Mouse (Mus musculus): ENCODE results near the gene Cep295nl. TPM values are rescaled to one million over a fixed set of nuclear protein-coding genes. Genes with fewer than 3 reads are reported as not detected.
"Not testable (repeated sequence)": the region's sequence is repeated elsewhere in the genome, so short reads cannot be mapped to it uniquely, and the experiment has no call there.

The Cep295nl gene
- total and polyA plus RNA-seq, 2 experiments from 2014 or later = 0.16 to 0.22 TPM

GRCm38 (mm10) chr11:118317129-118317528 lies 25.2 kb downstream of the Cep295nl start:
- 28% methylated on average over 7 of the region's 7 CpGs for WGBS
- Histone ChIP-seq H3K4me3 (ENCODE audit: low read depth, low read length) (no peak overlapping the region), H3K9ac (replicated peaks; ENCODE audit: low read length, poor library complexity, severe bottlenecking) (no peak overlapping the region), H3K9me3 (ENCODE audit: low read length) (no peaks in the 10 kb centered on the region), H3K27ac (ENCODE audit: low read depth, low read length) (no peak overlapping the region), H3K4me1 (ENCODE audit: insufficient read depth, low read length) (0 out of 2 replicates have a peak, but pooled peaks cover 7% of the 10 kb centered on the region), H3K4me2 (ENCODE audit: low read depth, low read length, poor library complexity, severe bottlenecking) (no peak overlapping the region), H3K27me3 (ENCODE audit: insufficient read depth, low read length) (no peaks in the 10 kb centered on the region), H3K36me3 (ENCODE audit: insufficient read depth, low read length) (0 out of 2 replicates have a peak, but pooled peaks cover 21% of the 10 kb centered on the region)
- ATAC-seq (ENCODE audit: low FRiP score) (0 out of 2 replicates have a peak, but pooled peaks have one; percentile 10), DNase-seq (ENCODE audit: low spot score) (peak; percentile 81)
- TF ChIP-seq CTCF (IDR thresholded peaks at IDR 0.05) = peak; percentile 86

- H3K9ac ChIP-seq (replicated peaks; ENCODE audit: low read length, poor library complexity, severe bottlenecking) = no peak overlapping the region
- H3K27me3 ChIP-seq (ENCODE audit: insufficient read depth, low read length) = no peaks in the 10 kb centered on the region
- DNase-seq (ENCODE audit: low spot score) (no peak), ATAC-seq (ENCODE audit: low FRiP score) (no peak)
- whole genome bisulfite sequencing = 88% methylated on average over 8 of the region's 8 CpGs
- H3K4me1 ChIP-seq (ENCODE audit: insufficient read depth, low read length) = 0 out of 2 replicates have a peak, but pooled peaks cover 1% of the 10 kb centered on the region
- H3K27ac ChIP-seq (ENCODE audit: low read depth, low read length) = no peak overlapping the region
- no peak overlapping the region for H3K4me3 ChIP-seq (ENCODE audit: low read depth, low read length)
- H3K9me3 ChIP-seq (ENCODE audit: low read length) = no peaks in the 10 kb centered on the region
- 0 out of 2 replicates have a peak, but pooled peaks cover 21% of the 10 kb centered on the region for H3K36me3 ChIP-seq (ENCODE audit: insufficient read depth, low read length)
- no peak for TF ChIP-seq CTCF (IDR thresholded peaks at IDR 0.05)
- H3K4me2 ChIP-seq (ENCODE audit: low read depth, low read length, poor library complexity, severe bottlenecking) = no peak overlapping the region
Measured at GRCm38 (mm10) chr11:118316231-118316806, 26.0 kb downstream of the Cep295nl start.

- no peaks in the 10 kb centered on the region for H3K4me1 ChIP-seq (ENCODE audit: insufficient read depth, low read length)
- H3K27me3 ChIP-seq (ENCODE audit: insufficient read depth, low read length) = no peaks in the 10 kb centered on the region
- no peak overlapping the region for H3K27ac ChIP-seq (ENCODE audit: low read depth, low read length)
- peaks cover 33% of the 10 kb centered on the region for H3K36me3 ChIP-seq (ENCODE audit: insufficient read depth, low read length)
- no peak for DNase-seq (ENCODE audit: low spot score)
- no peak overlapping the region for H3K4me2 ChIP-seq (ENCODE audit: low read depth, low read length, poor library complexity, severe bottlenecking)
- no peak overlapping the region for H3K9ac ChIP-seq (replicated peaks; ENCODE audit: low read length, poor library complexity, severe bottlenecking)
- no peak for TF ChIP-seq CTCF (IDR thresholded peaks at IDR 0.05)
- ATAC-seq (ENCODE audit: low FRiP score) = no peak
- no peaks in the 10 kb centered on the region for H3K9me3 ChIP-seq (ENCODE audit: low read length)
- no peak overlapping the region for H3K4me3 ChIP-seq (ENCODE audit: low read depth, low read length)
- WGBS = 84% methylated on average over 6 of the region's 6 CpGs
Measured at GRCm38 (mm10) chr11:118312132-118312723, 30.1 kb downstream of the Cep295nl start.

GRCm38 (mm10) chr11:118307962-118308361 lies 34.3 kb downstream of the Cep295nl start:
- H3K27ac ChIP-seq (ENCODE audit: low read depth, low read length); H3K27me3 ChIP-seq (ENCODE audit: insufficient read depth, low read length); DNase-seq (ENCODE audit: low spot score); H3K4me2 ChIP-seq (ENCODE audit: low read depth, low read length, poor library complexity, severe bottlenecking); ATAC-seq (ENCODE audit: low FRiP score); H3K9ac ChIP-seq (replicated peaks; ENCODE audit: low read length, poor library complexity, severe bottlenecking); H3K9me3 ChIP-seq (ENCODE audit: low read length); H3K4me3 ChIP-seq (ENCODE audit: low read depth, low read length); H3K4me1 ChIP-seq (ENCODE audit: insufficient read depth, low read length): not testable (repeated sequence)
- peaks cover 28% of the 10 kb centered on the region for H3K36me3 ChIP-seq (ENCODE audit: insufficient read depth, low read length)
- WGBS = 87% methylated on average over 2 of the region's 2 CpGs

GRCm38 (mm10) chr11:118303959-118304358 lies 38.3 kb downstream of the Cep295nl start:
- H3K4me2 ChIP-seq (ENCODE audit: low read depth, low read length, poor library complexity, severe bottlenecking); H3K9ac ChIP-seq (replicated peaks; ENCODE audit: low read length, poor library complexity, severe bottlenecking); H3K4me1 ChIP-seq (ENCODE audit: insufficient read depth, low read length); ATAC-seq (ENCODE audit: low FRiP score); H3K4me3 ChIP-seq (ENCODE audit: low read depth, low read length); H3K9me3 ChIP-seq (ENCODE audit: low read length); H3K27me3 ChIP-seq (ENCODE audit: insufficient read depth, low read length); H3K27ac ChIP-seq (ENCODE audit: low read depth, low read length); DNase-seq (ENCODE audit: low spot score): not testable (repeated sequence)
- peaks cover 22% of the 10 kb centered on the region for H3K36me3 ChIP-seq (ENCODE audit: insufficient read depth, low read length)
- whole genome bisulfite sequencing = 93% methylated on average over 4 of the region's 4 CpGs

- no peak for DNase-seq (ENCODE audit: low spot score)
Measured at GRCm38 (mm10) chr11:118298810-118299209, 43.5 kb downstream of the Cep295nl start.

More at GRCm38 (mm10) chr11:118298810-118299209, 43.5 kb downstream of the Cep295nl start:
- 89% methylated on average over 2 of the region's 2 CpGs for WGBS
- ATAC-seq (ENCODE audit: low FRiP score) = no peak
- Histone ChIP-seq H3K9me3 (ENCODE audit: low read length) (no peaks in the 10 kb centered on the region), H3K27ac (ENCODE audit: low read depth, low read length) (no peak overlapping the region), H3K36me3 (ENCODE audit: insufficient read depth, low read length) (peaks cover 19% of the 10 kb centered on the region), H3K4me3 (ENCODE audit: low read depth, low read length) (no peak overlapping the region), H3K4me1 (ENCODE audit: insufficient read depth, low read length) (no peaks in the 10 kb centered on the region), H3K9ac (replicated peaks; ENCODE audit: low read length, poor library complexity, severe bottlenecking) (no peak overlapping the region), H3K27me3 (ENCODE audit: insufficient read depth, low read length) (no peaks in the 10 kb centered on the region), H3K4me2 (ENCODE audit: low read depth, low read length, poor library complexity, severe bottlenecking) (no peak overlapping the region)
- no peak for TF ChIP-seq CTCF (IDR thresholded peaks at IDR 0.05)

Measured in midbrain, postnatal 0 days (tissue).